Mouse (Mus musculus) heart, adult 11 months (tissue): ENCODE results near the gene Mettl1.
A peak's percentile ranks its signal among the peaks of the same experiment; 100 is the strongest.

Experiments
- DNase-seq: peaks from one replicate; pipeline ENCODE4 v3.0.0; 2022

Gene Mettl1

DNA sequence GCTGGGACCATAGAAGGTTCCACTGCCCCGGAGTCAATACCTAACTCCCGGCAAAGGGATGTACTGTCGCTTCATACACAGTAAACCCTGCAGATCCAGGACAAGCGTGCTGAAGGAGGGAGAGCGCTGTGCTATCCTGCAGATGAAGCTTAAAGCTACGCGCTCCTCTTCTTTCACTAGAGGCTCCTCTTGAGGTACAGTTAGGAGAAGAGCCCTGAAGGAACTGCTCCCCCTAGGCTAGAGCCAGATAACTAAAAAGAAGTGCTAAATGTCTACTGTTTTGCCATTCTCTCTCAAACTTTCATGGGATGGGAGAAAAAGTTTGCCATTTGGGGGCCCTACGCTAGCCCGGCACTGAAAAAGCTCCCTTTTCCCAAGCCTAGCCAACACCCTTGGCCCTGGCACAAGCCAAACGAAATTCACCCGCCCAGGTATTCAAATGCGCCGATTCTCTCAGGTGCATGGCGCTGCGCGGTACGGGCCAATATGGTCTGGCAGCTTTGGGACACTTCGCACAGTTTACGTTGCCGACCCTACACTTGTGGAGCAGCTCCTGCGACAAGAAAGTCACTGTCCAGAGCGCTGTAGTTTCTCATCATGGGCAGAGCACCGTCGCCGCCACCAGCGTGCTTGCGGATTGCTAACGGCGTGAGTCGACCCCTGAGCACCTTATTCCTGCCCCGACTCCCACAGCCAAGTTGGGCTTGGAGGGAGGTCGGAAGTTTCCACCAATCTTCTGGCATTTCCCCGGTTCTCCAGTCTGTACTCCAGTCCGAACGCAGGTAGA lies 7.6 kb downstream of the Mettl1 start:
- no peak for DNase-seq

DNA sequence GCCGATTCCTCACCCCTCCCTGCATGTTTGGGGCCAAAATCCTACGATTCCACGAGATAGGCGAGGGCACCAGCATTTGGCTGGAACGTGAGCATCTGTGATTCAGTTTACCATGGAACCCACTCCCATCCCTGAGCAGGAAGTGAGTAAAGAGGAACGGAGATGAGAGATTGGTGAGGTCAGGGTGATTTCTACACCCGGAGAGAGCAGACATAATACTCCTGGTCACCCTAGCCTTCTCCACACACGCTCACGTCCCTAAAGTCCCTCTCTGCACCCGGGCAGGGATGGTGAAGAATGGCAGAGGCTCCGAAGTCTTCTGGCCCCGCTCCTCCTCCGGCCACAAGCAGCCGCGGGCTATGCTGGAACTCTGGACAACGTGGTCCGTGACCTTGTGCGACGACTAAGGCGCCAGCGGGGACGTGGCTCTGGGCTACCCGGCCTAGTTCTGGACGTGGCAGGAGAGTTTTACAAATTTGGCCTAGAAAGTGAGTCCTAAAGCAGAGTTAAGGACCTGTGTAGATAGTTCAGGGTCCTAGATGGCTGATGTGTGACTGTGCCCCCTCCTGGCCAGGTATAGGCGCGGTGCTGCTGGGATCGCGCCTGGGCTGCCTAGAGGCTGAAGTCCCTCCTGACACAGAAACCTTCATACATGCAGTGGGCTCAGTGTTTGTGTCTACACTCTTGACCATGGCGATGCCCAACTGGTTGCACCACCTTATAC lies 8.3 kb downstream of the Mettl1 start:
- no peak for DNase-seq

DNA sequence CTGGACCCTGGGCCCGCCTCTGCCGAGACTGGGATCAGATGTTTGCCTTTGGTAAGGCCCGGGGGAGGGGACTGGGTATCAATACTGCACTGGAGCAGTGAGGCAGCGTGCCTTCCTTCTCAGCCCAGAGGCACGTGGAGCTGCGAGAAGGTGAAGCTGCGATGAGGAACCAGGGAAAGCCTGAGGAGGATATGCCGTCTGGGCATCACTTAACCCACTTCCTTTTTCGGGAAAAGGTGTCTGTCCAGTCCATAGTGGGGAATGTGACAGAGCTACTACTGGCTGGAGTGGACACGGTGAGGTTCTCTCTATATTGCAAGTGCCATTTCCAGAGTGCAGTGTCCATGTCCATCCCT lies 8.9 kb downstream of the Mettl1 start:
- DNase-seq = no peak

DNA sequence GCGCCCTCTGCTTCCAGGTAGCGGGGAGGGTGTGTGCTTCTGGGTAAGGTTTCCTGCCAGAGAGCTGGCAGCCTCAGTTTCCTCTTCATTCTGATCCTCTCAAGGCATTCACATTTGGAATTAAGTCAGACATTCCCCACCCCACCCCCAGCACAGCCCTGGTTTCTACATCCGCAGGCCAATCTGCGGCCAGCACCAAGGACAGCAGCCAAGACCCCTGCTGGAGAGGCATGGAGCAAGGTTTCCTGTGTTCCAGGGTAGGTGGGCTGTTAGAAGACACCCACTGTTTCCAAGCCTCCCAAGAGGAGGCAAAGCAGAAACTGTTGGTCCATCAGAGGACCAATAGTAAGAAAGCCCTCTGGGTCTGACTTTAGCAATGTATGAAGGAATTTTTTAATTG lies 13.4 kb downstream of the Mettl1 start:
- no peak for DNase-seq

DNA sequence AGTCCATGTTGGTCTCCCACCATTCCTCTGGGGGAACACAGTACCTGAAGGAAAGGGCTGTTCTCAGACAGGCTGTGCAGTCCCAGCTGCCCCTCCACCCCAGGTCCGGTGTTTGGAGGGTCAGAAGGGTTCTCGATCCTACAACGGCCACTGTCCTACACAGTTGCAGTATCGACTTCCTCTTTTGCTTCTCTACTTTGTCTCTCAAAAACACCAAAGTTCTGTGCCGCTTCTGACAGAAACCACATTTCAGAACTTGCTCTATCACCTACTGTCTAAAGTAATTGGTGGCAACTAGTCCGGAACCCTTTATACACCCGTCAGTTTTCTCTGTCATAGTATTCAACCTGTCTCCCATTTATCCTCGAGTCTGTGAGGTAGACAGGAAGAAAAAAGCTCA lies 14.2 kb downstream of the Mettl1 start:
- DNase-seq = no peak

DNA sequence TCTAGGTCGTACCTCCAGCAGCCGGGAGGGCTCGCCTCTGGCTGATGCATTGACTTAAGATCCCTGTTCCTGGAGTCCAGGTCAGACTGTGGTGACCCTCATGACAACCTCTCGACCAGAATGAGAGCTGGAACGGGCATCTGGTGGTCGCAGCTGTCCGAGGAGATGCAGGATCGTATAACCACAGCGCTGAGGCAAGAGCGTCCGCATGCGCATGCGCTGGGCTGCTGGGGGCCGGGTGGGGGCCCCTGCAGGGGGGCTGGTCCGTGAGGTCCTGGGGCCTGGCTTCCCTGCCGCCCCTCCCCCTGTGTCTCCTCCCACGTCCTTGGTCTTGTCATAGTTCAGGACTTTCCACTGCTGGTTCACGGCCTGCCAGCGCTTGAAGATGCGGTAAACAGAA lies 15.3 kb downstream of the Mettl1 start:
- peak; percentile 92 for DNase-seq

DNA sequence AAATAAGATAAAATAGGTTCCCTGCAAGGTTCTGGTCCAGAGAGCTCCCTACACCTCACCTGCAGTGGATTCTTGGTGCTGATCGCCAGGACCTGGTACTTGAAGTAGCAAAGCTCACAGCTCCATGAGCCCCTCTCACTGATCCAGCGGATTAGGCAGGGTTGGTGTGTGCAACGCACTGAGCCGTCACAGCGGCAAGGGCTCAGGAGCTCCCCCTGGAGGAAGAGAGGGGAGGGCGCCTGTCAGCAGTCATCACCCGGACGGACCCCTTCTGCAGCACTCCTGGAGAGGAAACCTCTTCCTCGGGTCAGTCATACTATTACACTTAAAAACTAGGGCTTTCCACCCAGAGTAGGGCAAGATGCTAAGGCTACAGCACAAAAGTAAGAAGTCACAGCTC lies 16.9 kb downstream of the Mettl1 start:
- peak; percentile 95 for DNase-seq

DNA sequence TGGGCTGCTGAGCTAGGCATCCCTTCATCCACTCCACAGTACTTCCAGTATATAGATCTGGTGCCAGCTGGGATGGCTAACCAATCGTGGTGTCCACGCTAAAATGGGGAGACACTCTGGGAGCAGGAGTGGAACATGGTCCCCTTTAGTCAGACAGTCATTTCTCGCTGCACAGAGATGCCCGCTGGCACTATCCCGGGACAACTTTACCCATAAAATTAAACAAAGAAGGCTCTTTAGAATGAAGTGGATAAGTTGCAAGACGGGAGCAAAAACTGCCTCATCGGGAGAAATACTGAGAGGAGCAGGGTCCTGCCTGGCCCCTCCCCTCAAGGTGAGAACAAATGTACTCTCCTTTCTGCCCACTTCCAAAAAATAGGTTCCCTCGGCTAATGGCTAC lies 17.5 kb downstream of the Mettl1 start:
- DNase-seq = no peak

DNA sequence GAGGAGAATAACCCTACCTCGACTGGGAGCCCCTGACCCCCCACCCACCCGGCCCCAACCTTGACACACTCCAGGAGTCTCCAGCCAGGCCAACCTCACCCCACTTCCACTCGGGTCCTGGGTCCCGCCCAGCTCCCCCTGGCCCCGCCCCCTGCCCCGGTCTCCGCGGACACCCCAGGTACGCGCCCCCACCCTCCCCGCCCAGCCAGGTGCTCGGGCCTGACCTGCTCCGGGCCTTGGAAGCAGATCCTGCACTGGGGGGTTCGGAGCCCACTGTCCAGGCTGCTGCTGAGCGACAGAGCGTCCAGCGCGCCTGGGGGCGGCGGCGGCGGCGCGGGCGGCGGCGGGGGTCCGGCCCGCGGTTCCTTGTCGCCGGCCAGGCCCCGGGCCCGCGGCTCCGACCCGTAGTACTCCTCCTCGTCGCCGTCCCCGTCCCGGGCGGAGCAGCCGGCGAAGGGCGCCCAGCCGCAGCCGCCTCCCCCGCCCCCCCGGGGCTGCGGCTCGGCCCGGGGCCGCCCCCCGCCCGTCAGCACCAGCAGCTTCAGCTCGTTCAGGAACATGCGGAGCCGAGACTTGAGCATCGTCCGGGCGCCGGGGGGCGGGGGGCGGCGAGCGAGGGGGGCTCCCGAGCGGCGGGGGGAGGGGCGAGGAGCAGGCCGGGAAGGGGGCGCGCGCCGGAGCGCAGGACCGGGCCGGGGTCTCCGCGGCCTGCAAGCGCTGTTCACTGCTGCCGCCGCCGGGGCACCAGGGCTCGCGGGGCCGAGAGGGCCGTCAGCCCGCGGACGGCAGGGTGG lies 18.2 kb downstream of the Mettl1 start:
- peak; percentile 91 for DNase-seq

DNA sequence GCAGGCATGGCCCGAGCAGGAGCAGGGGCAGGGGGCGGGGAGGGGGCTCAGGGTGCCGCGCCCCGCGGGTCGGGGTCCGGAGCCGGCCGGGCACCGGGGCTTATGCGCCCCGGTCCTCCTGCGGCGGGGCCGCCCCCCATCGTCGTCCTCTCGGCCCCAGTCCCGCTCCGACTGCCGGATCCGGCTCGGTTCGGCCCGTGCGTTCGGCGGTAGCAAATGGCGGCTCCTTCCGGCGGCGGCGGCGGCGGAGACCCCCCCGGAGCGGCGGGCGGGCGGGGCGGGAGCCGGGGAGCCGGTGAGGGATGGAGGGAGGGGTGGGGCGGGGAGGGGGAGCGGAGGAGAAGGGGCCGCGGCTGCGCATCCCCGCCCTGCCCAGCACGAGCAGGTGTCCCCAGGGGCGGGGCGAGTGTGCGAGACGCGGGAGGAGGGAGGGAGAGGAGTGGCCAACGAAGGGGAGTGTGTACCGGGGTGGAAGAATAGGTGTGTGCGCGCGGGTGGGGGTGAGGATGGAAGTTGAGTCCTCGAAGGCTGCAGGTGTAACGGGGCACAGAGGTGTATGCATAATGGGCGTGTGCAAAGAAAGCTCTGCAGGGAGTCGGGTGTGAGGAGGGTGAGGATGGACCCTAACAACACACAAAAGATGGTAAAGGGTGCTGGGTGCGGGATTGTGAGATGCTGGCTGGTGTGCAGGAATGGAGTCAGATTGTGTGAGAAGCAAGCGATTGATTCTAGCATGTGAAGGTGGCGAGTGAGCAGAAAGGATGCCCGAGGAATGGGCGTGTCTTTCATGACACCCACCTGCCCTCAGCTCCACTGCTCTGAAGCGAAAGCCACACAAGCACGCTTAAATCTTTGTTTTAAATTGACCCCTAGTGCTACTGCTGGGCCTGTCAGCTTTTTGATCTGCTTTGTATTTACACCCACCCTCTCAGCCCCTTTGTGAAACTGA lies 19.0 kb downstream of the Mettl1 start, which contains the start of gene March9:
Gene March9, minus strand, starts transcription at position 217 of the 949 bp plus-strand sequence.
- DNase-seq = peak; percentile 97

DNA sequence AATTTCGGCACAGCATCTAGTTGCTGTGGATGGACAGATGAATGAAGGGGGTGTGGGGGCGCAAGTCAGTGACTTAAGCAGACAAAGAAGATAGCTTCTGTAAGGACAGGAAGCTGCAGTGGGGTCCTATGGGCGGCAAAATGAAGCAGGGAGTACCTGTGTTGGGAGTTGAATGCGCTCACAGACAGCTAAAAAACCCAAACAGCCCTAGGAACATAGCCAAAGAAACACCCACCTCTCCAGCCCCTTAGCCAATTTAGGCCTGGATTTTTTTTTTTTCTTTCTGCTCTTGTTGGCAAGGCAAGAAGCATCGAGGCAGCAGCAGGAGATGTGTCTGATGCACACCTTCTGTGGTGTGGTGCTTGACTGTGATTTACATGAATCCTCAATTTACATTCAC lies 19.9 kb downstream of the Mettl1 start:
- peak; percentile 89 for DNase-seq

DNA sequence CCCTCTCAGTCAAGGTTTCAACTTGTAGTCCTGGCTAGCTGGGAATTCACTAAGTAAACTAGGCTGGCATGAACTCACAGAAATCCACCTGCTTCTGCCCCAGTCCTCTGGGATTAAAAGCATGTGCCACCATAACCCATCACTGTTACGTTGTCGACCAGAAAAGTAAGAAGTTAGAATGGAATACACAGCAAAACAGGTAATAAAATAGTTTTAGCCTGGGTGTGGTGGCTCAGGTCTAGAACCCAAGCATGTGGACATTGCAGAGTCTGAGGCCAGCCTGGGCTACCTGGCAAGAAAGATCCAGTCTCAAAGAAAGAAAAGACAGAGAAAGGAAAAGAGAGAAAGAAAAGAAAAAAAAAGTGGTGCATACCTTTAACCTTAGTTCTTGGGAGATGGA lies 20.3 kb downstream of the Mettl1 start:
- DNase-seq = peak; percentile 69

DNA sequence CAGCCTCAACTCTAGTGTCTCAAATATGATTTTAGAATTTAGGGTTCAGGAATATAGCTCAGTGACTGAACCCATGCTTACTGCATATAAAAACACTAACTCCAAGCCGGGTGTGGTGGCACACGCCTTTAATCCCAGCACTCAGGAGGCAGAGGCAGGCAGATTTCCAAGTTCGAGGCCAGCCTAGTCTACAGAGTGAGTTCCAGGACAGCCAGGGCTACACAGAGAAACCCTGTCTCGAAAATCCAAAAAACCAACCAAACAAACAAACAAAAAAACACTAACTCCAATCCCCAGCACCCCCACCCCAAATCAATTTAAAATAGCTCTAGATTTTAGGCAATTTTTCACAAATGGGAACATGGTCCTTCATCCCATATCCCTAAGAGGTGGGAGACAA lies 20.9 kb downstream of the Mettl1 start:
- DNase-seq = peak; percentile 88

DNA sequence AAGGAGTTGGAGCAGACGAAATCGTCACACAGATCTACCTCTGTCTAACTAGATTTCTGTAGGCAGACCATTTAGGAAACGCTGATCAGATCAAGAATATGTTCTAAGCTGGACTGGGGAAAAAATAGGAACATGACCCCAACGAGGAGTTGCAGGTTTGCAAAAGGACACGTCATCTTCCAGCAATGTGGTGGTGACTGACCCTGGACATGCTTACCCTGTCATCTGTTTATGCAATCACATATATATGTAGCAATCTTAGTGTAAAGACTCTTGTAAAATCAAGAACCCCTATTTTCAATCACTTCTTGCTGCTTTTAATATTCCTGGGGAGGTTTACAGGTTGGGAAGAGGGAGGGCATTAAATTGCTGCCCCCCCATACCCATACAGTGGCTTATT lies 21.3 kb downstream of the Mettl1 start:
- DNase-seq = peak; percentile 78

DNA sequence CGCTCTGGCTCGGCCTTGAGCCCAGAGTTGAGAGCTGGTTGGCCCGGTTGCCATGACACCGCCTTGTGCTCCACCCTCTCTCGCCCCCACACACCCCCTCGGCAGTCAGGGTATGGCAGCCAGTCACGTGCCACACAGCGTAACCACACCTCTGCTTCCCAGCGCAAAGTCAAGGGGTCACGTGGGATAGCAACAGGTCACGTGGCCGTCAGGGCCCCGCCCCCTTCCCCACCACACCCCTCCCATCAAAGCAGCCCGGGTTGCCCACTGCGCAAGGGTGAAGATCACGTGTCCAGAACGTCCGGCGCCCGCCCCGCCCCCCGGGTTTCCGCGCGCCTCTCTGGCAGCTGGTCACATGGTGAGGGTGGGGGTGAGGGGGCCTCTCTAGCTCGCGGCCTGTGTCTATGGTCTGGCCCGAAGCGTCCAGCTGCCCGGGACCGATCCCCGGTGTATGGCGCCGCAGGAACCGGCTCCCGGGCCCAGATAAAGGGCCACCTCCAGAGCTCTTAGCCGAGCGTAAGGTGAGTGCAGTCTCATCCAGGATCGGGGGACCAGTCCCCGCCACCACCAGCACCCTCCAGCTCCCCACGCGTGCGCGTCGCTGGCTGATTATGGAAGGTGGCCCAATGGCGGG lies 22.1 kb downstream of the Mettl1 start, which contains the start of gene Cdk4:
Gene Cdk4, plus strand, starts transcription at position 296 of the 634 bp plus-strand sequence.
- peak; percentile 100 for DNase-seq

DNA sequence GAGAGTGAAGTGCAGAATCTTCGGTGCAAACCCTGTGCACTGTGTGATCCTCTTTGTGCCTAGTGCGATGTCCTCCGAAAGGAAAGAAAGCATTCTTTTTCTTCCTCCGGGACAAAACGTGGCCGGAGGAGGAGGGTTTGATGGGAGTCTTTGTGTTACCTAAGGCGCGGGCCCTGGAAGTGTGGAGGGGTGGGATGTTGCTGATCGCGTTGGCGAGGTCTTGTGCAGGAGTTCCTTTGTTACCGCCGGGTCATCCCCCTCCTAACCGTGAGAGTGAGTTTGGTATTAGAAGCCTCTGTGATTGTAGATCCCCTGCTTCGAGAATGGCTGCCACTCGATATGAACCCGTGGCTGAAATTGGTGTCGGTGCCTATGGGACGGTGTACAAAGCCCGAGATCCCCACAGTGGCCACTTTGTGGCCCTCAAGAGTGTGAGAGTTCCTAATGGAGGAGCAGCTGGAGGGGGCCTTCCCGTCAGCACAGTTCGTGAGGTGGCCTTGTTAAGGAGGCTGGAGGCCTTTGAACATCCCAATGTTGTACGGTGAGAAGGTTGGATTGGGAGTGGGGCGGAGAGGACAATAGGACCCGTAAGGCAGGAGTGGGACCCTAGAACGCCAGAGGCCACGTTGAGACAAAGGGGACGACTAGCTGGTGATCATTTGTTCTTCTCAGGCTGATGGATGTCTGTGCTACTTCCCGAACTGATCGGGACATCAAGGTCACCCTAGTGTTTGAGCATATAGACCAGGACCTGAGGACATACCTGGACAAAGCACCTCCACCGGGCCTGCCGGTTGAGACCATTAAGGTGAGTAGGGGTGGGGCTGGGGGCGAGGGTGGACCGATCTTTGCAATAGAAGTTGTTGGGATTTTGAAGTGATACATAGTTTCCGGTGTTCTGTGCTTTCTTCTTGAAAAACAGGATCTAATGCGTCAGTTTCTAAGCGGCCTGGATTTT lies 23.0 kb downstream of the Mettl1 start:
- peak; percentile 94 for DNase-seq

DNA sequence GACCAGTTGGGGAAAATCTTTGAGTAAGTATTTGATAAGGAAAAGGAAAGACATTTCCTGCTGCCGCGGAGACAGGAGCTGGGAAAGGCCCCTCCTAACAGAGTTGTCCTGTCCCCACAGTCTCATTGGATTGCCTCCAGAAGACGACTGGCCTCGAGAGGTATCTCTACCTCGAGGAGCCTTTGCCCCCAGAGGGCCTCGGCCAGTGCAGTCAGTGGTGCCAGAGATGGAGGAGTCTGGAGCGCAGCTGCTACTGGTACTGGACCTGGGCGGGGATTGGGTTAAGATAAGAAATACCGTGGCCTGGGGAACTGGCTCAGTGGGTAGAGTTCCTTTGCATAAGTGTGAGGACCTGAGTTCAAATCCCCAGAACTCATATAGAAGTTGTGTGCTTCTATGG lies 24.8 kb downstream of the Mettl1 start:
- DNase-seq = peak; percentile 91

DNA sequence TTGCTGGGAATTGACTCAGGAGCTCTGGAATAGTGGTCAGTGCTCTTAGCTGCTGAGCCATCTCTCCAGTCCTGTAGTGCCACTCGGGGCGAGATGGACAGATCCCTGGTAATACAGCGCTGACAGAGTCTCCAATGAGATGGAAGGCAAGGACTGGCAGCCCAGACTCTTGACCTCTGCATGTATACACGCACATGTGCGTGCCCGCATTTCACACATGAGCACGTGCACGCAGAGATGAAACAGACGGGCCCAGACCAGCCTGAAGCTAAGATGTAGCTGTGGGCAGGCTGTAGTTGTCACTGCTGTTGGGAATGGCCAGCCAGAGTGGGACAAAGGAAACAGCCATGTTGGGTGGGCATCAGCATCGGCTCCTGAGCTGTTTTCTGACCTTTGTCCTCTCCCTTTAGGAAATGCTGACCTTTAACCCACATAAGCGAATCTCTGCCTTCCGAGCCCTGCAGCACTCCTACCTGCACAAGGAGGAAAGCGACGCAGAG lies 25.4 kb downstream of the Mettl1 start:
- DNase-seq = peak; percentile 91

DNA sequence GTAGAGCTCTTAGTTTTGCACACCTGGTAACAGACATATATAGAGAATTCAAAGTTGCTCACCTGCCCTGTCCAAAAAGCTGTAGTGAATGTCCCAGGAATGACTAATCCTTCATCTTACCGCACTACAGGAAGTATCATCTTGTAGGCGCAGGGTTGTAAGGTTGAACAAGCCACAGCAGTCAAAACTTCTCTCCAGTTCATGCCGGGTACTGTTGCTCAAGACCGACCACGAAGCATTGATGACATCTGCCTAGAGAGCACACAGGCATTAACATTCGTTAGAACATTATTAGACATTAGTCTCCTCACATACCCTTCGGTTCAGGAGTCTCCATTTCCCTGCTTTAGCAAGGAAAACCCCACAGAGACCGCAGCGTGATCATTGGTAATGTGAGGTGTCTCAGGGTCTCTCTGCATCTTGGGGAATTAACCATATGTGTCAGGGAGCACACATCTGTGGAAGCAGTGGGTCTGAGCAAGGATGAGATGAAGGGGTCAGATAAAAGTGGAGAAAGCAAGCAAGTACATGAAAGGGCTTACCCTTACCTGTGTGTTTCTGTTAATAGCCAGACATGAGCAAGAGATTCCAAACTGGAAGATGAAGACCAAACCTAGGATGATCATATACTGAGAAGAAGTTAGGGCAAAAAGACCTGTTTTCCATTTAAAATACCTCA lies 27.3 kb downstream of the Mettl1 start:
- no peak for DNase-seq
